Mouse (Mus musculus) brain, embryonic 14.5 days (tissue): ENCODE results near the gene Rab4b.

Experiments
- CTCF ChIP-seq: fragments of 200-500 bp; IDR thresholded peaks from 2 replicates; pipeline ENCODE4 v1.5.1; 2012; ENCODE audit warnings: inconsistent platforms, mild to moderate bottlenecking, moderate library complexity, borderline replicate concordance; ENCODE audit not compliant: insufficient read depth, insufficient read length; ENCODE audit errors: extremely low read depth
- POLR2A ChIP-seq: fragments of 200-500 bp; IDR thresholded peaks from 2 replicates; pipeline ENCODE4 v1.6.1; 2012; ENCODE audit warnings: mild to moderate bottlenecking, inconsistent platforms, borderline replicate concordance; ENCODE audit not compliant: poor library complexity, insufficient read depth, insufficient read length, severe bottlenecking; ENCODE audit errors: extremely low read depth

DNA sequence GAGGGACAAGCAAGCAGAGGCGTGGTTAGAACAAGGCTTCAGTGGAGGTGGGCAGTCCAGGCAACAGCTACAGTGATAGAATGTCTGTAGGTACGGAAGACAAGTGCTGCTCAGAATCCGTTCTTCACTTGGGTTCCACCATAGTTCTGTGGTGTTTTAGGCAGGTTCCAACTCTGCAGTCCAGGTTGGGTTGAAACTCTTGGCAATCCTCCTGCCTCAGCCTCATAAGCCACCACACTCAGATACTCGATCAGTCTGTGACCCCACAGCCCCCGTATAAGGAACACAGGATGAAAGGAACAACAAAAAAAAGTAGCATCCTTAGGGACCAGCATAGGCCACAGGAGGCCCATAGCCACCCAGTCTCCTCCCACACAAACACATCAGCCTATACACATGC is 13.7 kb upstream of the Rab4b start:
- TF ChIP-seq POLR2A (no peak), CTCF (no peak)
